Mouse (Mus musculus) gastrocnemius, postnatal 25 days (tissue): ENCODE data around the gene Krt83. TPM values are rescaled to one million over a fixed set of nuclear protein-coding genes. Genes with fewer than 3 reads are reported as not detected.
"Not testable (repeated sequence)": the region's sequence is repeated elsewhere in the genome, so short reads cannot be mapped to it uniquely, and the experiment has no call there.

ENCODE experiments used
- DNase-seq: peaks from one replicate; pipeline ENCODE4 v3.0.0; 2022
- long read RNA-seq, 2 experiments: library from polyadenylated mRNA; stranded (forward); transcript quantifications; one replicate each; pipeline ENCODE4 v2.0.0; 2021
- total RNA-seq, 2 experiments: library from RNA; stranded (reverse); gene quantifications; 1 replicate in 1 of 2; 2 replicates in 1 of 2; pipeline ENCODE4 v1.2.3; 2021

The Krt83 gene
- total RNA-seq, result not detected
- long read RNA-seq, experiment 1, result 0 reads
- long read RNA-seq, experiment 2, result 0 reads

- no peak for DNase-seq
Measured at GRCm38 (mm10) chr15:101491431-101491830, at the start of gene Krt83. Gene Krt83 (minus strand): TSS chr15:101491512.

GRCm38 (mm10) chr15:101538580-101538900 lies 47.2 kb upstream of the Krt83 start:
- no peak for DNase-seq

GRCm38 (mm10) chr15:101537864-101538579 lies 46.7 kb upstream of the Krt83 start:
- no peak for DNase-seq

GRCm38 (mm10) chr15:101536054-101536850 lies 44.9 kb upstream of the Krt83 start:
- no peak for DNase-seq

- DNase-seq, result no peak
Measured at GRCm38 (mm10) chr15:101532720-101533119, 41.4 kb upstream of the Krt83 start, which contains the start of gene Krt84. Gene Krt84 (minus strand): TSS chr15:101532820.

DNA sequence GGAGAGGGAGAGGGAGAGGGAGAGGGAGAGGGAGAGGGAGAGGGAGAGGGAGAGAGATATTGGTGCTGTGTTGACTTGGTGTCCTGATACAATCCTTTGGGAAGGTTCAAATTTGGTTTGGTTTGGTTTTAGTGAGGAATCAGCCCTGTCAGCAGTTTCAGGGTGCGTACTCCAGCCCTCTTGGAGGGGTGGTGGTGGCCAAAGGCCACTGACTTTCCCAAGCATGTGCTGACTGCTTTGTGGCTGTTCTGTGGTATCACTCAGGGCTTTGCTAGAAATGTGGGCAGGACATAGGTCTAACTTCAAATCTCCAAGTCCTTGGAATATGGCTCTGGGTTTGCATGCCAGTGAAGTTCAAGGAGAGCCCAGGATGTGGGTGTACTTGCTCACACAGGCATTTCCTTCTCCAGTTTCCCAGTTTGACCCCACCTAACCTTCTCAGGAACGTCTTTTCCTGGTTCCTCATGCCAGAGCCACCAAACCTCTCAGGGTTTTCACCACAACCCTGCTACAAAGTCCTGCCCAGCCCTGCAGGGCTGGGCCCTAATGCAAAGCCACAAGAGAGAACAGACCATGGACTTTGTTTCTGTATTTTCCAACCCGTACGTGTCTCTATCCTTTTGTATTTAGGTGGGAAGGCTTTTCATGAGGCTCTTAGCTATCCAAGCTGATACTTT lies 31.4 kb upstream of the Krt83 start:
- no peak for DNase-seq

DNA sequence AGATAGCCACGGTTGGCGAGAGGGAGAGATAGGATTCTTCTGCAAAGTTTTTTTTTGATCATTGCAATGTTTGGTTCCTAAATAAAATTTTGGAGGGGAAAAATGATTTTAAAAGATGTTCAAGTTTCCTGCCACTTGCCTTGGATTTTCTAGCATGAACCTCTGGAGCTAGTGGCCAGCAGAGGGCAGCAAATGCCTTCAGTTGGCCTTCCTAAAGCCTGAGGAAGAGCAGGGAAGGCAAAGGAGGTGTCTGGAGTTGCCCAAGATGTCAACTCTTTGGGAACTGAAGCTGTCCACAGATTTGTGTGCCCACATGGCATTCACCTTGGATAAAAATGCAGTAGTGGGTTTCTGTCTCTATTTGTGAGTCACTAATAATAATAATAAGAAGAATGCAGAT lies 28.5 kb upstream of the Krt83 start:
- peak; percentile 53 for DNase-seq

- DNase-seq, result not testable (repeated sequence)
Measured at GRCm38 (mm10) chr15:101517161-101517560, 25.8 kb upstream of the Krt83 start, which contains the start of gene Gm49425. Gene Gm49425 (minus strand): TSS chr15:101517261.

- DNase-seq, result no peak
Measured at GRCm38 (mm10) chr15:101508247-101508646, 16.9 kb upstream of the Krt83 start.

DNA sequence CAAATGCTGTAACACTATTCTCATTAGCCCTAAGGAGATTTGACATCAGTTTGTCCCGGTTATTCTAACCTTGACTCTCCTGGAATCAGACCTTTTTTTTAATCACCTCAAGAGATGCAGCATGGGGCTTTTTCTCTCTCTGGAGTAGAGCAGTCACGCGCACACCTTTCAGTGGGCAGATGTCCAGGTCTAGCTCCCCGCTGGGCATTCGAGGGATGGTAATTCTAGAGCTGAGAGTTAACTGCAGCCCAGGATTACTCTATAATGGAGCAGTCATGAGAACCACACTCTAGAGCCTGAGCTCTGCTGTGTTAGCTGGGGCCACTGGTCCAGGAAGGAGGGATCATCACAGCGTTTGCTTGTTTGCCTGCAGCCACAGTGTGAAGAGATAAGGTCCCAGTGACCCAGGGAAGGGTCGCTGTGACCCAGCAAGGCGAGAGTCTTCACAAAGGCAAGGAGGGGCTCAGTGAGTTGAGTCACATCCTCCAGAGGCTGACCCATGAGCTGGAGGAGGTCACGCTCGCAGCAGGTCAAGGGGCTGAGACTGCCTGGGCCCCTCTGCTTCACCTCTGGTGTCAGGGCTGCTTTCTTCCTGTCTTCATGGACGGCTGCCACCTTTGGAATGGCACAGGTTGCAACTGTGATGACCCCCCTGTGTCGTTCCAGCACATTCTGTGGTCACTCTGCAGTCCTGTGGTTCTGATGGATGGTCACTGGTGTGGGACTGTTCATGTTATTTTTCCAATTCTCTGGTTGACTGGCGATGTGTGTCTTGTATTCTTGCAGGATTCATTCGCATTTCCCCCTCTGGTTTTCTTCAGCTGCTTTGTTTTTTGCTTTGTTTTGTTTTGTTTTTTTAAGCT lies 15.8 kb upstream of the Krt83 start:
- no peak for DNase-seq

DNA sequence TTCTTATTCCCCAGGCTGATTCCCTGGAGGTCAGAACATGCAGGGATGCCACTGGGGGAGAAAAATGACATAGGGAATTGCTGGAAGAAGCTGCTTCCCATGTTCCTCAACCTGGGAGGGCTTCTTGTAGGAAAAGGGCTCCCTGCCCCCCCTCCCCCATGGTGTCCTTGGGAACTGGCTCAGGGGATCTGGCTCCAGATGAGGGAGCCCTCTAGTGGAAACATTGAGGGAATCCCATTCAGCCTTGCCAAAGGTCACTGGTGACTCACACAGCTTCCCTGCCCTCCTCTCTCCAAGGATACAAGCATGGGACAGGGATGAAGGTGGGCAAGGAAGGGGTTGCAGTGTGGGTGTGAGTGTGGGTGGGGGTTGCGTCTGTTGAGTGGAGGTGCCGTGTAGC lies 5.9 kb upstream of the Krt83 start:
- DNase-seq, result peak; percentile 22

DNA sequence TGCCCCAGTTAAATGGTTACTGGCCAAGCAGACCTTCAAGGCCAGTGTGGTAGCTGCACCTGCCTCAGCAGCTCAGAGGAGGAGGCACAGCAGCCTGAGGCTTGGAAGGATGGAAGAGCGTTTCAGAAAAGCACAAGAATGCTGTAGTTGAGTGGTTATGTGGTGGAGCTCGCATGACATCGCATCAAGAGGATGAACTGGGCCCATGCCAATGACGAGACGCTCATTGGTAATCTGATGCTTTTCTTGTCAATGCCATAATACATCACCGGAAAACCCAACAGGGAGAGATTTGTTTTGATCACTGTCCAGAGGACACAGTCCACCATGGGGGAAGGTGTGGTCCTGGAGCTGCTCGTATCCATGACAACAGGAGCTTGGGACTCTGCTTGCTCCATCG lies 4.0 kb upstream of the Krt83 start:
- no peak for DNase-seq

DNA sequence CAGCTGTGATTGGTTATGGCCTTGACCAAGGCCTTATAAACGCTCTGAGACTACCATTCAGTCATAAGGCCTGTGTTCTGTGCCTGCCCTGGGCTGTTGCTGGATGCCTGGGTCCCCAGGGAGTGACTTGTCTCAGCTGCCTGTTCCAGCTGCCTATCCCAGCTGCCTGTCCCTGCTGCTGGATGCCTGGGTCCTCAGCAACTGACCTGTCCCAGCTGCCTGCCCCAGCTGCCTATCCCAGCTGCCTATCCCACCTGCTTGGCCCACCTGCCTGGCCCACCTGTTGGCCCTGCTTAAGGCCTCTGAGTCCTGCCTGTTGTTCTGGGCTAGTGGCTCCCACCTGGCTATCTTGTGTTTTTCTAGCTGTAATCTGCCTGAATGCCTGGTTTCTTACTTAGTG lies 2.9 kb upstream of the Krt83 start:
- peak; percentile 14 for DNase-seq

DNA sequence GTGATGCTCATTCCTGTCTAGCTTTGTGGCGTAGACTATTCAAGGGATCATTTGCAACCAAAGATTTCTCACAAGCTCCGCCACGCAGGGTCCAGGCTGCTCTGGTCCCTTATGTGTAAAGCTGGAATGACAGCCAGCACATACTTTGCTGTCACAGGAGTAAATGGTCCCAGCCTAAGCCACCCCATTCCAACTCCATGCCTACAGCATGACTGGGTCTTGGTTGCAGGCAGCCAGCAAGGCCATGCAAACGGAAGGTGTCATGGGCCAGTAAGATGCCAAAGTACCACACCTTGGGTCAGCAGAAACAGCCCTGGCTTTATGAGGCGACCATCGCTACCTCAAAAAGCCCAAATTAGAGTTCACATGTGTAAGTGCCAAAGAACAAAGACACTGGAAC lies 2.4 kb upstream of the Krt83 start:
- no peak for DNase-seq

DNA sequence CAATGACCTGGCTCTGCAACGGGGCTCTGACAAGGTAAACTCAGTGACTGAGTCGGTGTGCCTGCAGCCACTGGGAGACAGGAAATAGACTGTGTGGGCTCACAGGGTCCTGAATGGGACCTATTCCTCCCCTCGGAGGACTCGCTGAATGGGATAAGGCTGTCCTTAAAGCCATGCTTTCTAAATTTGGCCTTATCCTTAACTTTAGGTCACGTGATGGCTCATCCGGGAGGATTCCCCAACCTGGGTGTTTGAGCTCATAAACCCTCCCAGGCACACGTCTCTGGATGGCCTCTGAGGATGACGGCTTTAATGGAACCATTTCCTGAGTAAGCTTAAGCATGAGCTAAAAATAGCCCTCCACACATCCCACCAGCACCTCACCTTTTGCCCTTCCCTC lies 1.4 kb upstream of the Krt83 start:
- no peak for DNase-seq

GRCm38 (mm10) chr15:101485911-101486635 lies 5.2 kb downstream of the Krt83 start:
- no peak for DNase-seq

GRCm38 (mm10) chr15:101484939-101485338 lies 6.4 kb downstream of the Krt83 start:
- DNase-seq, result no peak

DNA sequence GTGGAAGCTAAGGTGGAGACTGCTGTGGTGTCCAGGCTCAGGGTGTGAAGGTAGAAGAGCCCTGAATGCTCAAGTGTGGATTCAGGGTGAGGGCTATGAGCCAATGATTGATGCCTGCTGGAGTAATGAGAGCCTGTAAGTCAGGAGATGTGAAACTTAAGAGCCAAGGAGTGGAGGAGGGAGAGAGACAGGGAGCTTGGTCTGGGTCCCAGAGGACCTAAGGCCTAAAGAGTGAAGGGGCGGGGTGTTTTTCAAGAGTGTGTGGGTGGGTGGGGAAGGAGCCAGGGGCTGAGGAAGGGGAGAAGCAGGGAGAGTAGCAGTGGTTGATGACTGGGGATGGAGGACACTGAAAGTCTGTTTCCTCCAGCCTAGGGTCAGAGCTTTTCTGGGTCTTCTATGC lies 7.7 kb downstream of the Krt83 start:
- DNase-seq, result no peak

GRCm38 (mm10) chr15:101482056-101482455 lies 9.3 kb downstream of the Krt83 start:
- no peak for DNase-seq

- DNase-seq, result no peak
Measured at GRCm38 (mm10) chr15:101479666-101480060, 11.6 kb downstream of the Krt83 start.

DNA sequence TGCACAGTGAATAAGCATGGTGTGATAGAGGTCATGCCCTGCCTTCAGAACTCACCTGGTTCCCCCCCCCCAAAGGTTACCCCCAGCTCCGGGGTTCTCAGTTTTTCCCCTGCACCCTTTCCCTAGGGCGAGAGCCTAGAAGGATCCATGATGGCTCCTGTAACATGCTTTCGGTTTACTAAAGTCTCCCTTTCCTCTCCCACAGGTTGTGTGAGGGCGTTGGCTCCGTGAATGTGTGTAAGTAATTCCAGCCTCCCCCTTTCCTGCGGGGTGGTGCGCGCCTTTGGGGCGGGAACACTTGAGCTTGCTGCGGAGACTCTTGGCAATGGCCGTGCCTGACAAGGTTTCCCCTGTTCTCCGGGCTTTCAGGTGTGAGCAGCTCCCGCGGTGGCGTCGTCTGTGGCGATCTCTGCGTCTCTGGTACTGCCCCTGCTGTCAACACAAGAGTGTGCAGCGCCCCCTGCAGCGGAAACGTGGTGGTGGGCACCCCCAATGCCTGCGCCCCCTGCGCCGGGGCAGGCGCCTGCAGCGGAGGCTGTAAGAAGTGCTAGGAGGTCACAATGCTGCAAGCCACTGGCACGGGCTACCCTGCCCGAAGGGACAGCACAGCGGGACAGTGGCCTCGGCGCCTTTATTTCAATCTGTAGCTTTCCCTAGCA lies 12.2 kb downstream of the Krt83 start:
- peak; percentile 26 for DNase-seq
